Mouse (Mus musculus): Measurements from ENCODE around the gene Rapgefl1. TPM values are rescaled to one million over a fixed set of nuclear protein-coding genes. Genes with fewer than 3 reads are reported as not detected.
A peak's percentile ranks its signal among the peaks of the same experiment; 100 is the strongest.
"Not testable (repeated sequence)": the region's sequence is repeated elsewhere in the genome, so short reads cannot be mapped to it uniquely, and the experiment has no call there.

Gene Rapgefl1
- polyA plus RNA-seq, 1 experiment from 2014 or later = 9.2 TPM

- Histone ChIP-seq H3K27me3 (replicated peaks) (no peaks in the 10 kb centered on the region), H3K9me3 (no peaks in the 10 kb centered on the region), H3K4me1 (peaks cover 44% of the 10 kb centered on the region), H3K9ac (peak overlapping the region; percentile 100), H3K36me3 (replicated peaks) (peaks cover 9% of the 10 kb centered on the region; the same call in 1 of the 2 replicates), H3K4me3 (peak overlapping the region; percentile 94), H3K27ac (peak overlapping the region; percentile 99), H3K4me2 (peak overlapping the region; percentile 98)
- ATAC-seq (replicated peaks) = peak; percentile 55
- under 1% methylated on average over 71 of the region's 74 CpGs for WGBS
These were observed 40.7 kb upstream of the Rapgefl1 start for GRCm38 (mm10) chr11:98795714-98796514.

- WGBS = 2% methylated on average over 23 of the region's 23 CpGs
- peak; percentile 55 for ATAC-seq (replicated peaks)
- peaks cover 44% of the 10 kb centered on the region for H3K4me1 ChIP-seq
These were observed 39.9 kb upstream of the Rapgefl1 start for GRCm38 (mm10) chr11:98796515-98797216.

GRCm38 (mm10) chr11:98797306-98797705 is 39.3 kb upstream of the Rapgefl1 start:
- 14% methylated on average over 5 of the region's 5 CpGs for WGBS
- peak overlapping the region; percentile 99 for H3K27ac ChIP-seq

More at GRCm38 (mm10) chr11:98796515-98797216, 39.9 kb upstream of the Rapgefl1 start:
- peak overlapping the region; percentile 94 for H3K4me3 ChIP-seq
- peak overlapping the region; percentile 98 for H3K4me2 ChIP-seq
- peak overlapping the region; percentile 99 for H3K27ac ChIP-seq
- H3K9ac ChIP-seq = peak overlapping the region; percentile 100
- H3K27me3 ChIP-seq (replicated peaks) = no peaks in the 10 kb centered on the region
- H3K9me3 ChIP-seq = no peaks in the 10 kb centered on the region
- H3K36me3 ChIP-seq (replicated peaks) = peaks cover 16% of the 10 kb centered on the region; the same call in 1 of the 2 replicates

GRCm38 (mm10) chr11:98797909-98798308 is 38.7 kb upstream of the Rapgefl1 start:
- Histone ChIP-seq H3K4me3 (peak overlapping the region; percentile 94), H3K27me3 (replicated peaks) (no peaks in the 10 kb centered on the region), H3K27ac (no peak overlapping the region; the same call in 1 of the 2 replicates), H3K36me3 (replicated peaks) (peaks cover 27% of the 10 kb centered on the region), H3K9ac (peak overlapping the region; percentile 100), H3K9me3 (no peaks in the 10 kb centered on the region), H3K4me2 (peak overlapping the region; percentile 98), H3K4me1 (peaks cover 36% of the 10 kb centered on the region)
- ATAC-seq (replicated peaks) = no peak
- 38% methylated on average over 4 of the region's 4 CpGs for whole genome bisulfite sequencing

More at GRCm38 (mm10) chr11:98797306-98797705, 39.3 kb upstream of the Rapgefl1 start:
- ATAC-seq (replicated peaks) = no peak
- Histone ChIP-seq H3K9me3 (no peaks in the 10 kb centered on the region), H3K36me3 (replicated peaks) (peaks cover 21% of the 10 kb centered on the region), H3K9ac (peak overlapping the region; percentile 100), H3K4me2 (peak overlapping the region; percentile 98), H3K4me3 (peak overlapping the region; percentile 94), H3K27me3 (replicated peaks) (no peaks in the 10 kb centered on the region), H3K4me1 (peaks cover 43% of the 10 kb centered on the region)

- 94% methylated on average over 5 of the region's 5 CpGs for WGBS
- peaks cover 8% of the 10 kb centered on the region; the same call in 1 of the 2 replicates for H3K4me1 ChIP-seq
These were observed 32.0 kb upstream of the Rapgefl1 start, which contains the start of gene Casc3 for GRCm38 (mm10) chr11:98804605-98805004. Gene Casc3 (plus strand): TSS chr11:98804905.

GRCm38 (mm10) chr11:98808417-98808816 is 28.2 kb upstream of the Rapgefl1 start:
- ATAC-seq (replicated peaks) = no peak
- H3K9ac ChIP-seq = no peak overlapping the region
- H3K27me3 ChIP-seq (replicated peaks) = no peaks in the 10 kb centered on the region
- H3K27ac ChIP-seq = peak overlapping the region; percentile 99
- peaks cover 31% of the 10 kb centered on the region for H3K36me3 ChIP-seq (replicated peaks)
- no peak overlapping the region for H3K4me3 ChIP-seq
- H3K9me3 ChIP-seq = no peaks in the 10 kb centered on the region
- H3K4me2 ChIP-seq = peak overlapping the region; percentile 65; the same call in 1 of the 2 replicates
- peaks cover 27% of the 10 kb centered on the region for H3K4me1 ChIP-seq
- 73% methylated on average over 2 of the region's 2 CpGs for WGBS

More at GRCm38 (mm10) chr11:98804605-98805004, 32.0 kb upstream of the Rapgefl1 start, which contains the start of gene Casc3:
- Histone ChIP-seq H3K27me3 (replicated peaks) (no peaks in the 10 kb centered on the region), H3K27ac (no peak within 1 kb of the TSS), H3K9me3 (no peaks in the 10 kb centered on the region), H3K4me3 (no peak within 1 kb of the TSS), H3K9ac (no peak within 1 kb of the TSS), H3K36me3 (replicated peaks) (peaks cover 63% of the 10 kb centered on the region), H3K4me2 (no peak within 1 kb of the TSS)
- ATAC-seq (replicated peaks) = no peak

- peak; percentile 98 for ATAC-seq (replicated peaks)
- peak overlapping the region; percentile 82 for H3K4me3 ChIP-seq
- no peaks in the 10 kb centered on the region for H3K9me3 ChIP-seq
- H3K27ac ChIP-seq = peak overlapping the region; percentile 99
- peak overlapping the region; percentile 98 for H3K9ac ChIP-seq
- peaks cover 29% of the 10 kb centered on the region for H3K4me1 ChIP-seq
- WGBS = under 1% methylated on average over 84 of the region's 84 CpGs
- H3K36me3 ChIP-seq (replicated peaks) = peaks cover 18% of the 10 kb centered on the region
- no peaks in the 10 kb centered on the region for H3K27me3 ChIP-seq (replicated peaks)
- peak overlapping the region; percentile 65 for H3K4me2 ChIP-seq
These were observed 26.9 kb upstream of the Rapgefl1 start for GRCm38 (mm10) chr11:98809457-98810290.

- H3K27ac ChIP-seq = peak overlapping the region; percentile 99; the same call in 1 of the 2 replicates
- H3K4me3 ChIP-seq = peak overlapping the region; percentile 82
- H3K4me1 ChIP-seq = peaks cover 29% of the 10 kb centered on the region
- H3K4me2 ChIP-seq = peak overlapping the region; percentile 65
- H3K9ac ChIP-seq = peak overlapping the region; percentile 98
- no peaks in the 10 kb centered on the region for H3K27me3 ChIP-seq (replicated peaks)
- no peak for ATAC-seq (replicated peaks)
- peaks cover 9% of the 10 kb centered on the region; the same call in 1 of the 2 replicates for H3K36me3 ChIP-seq (replicated peaks)
- H3K9me3 ChIP-seq = no peaks in the 10 kb centered on the region
- WGBS = 84% methylated on average over 7 of the region's 7 CpGs
These were observed 25.9 kb upstream of the Rapgefl1 start for GRCm38 (mm10) chr11:98810686-98811085.

GRCm38 (mm10) chr11:98816706-98817239 is 19.8 kb upstream of the Rapgefl1 start:
- H3K36me3 ChIP-seq (replicated peaks) = peaks cover 32% of the 10 kb centered on the region
- no peak for ATAC-seq (replicated peaks)
- no peak overlapping the region for H3K27ac ChIP-seq
- no peak overlapping the region for H3K4me3 ChIP-seq
- H3K9ac ChIP-seq = no peak overlapping the region
- peaks cover 7% of the 10 kb centered on the region for H3K4me1 ChIP-seq
- H3K9me3 ChIP-seq = no peaks in the 10 kb centered on the region
- WGBS = 98% methylated on average over 1 of the region's 1 CpGs
- no peak overlapping the region for H3K4me2 ChIP-seq
- no peaks in the 10 kb centered on the region for H3K27me3 ChIP-seq (replicated peaks)

GRCm38 (mm10) chr11:98820968-98821367 is 15.6 kb upstream of the Rapgefl1 start:
- Histone ChIP-seq H3K4me1 (no peaks in the 10 kb centered on the region), H3K4me3 (no peak overlapping the region), H3K4me2 (no peak overlapping the region), H3K9me3 (no peaks in the 10 kb centered on the region), H3K36me3 (replicated peaks) (peaks cover 50% of the 10 kb centered on the region), H3K27me3 (replicated peaks) (no peaks in the 10 kb centered on the region), H3K9ac (no peak overlapping the region), H3K27ac (no peak overlapping the region)
- 94% methylated on average over 5 of the region's 5 CpGs for WGBS
- no peak for ATAC-seq (replicated peaks)

- WGBS = 100% methylated on average over 2 of the region's 2 CpGs
- not testable (repeated sequence) for H3K27me3 ChIP-seq (replicated peaks); H3K4me1 ChIP-seq; H3K4me2 ChIP-seq; H3K9me3 ChIP-seq; H3K4me3 ChIP-seq; H3K27ac ChIP-seq; ATAC-seq (replicated peaks); H3K9ac ChIP-seq
- peaks cover 52% of the 10 kb centered on the region for H3K36me3 ChIP-seq (replicated peaks)
These were observed 10.5 kb upstream of the Rapgefl1 start for GRCm38 (mm10) chr11:98826071-98826470.

Measured in midbrain, embryonic 15.5 days (tissue).